Mouse (Mus musculus) embryonic facial prominence, embryonic 15.5 days (tissue): ENCODE data around the gene Tmem33. TPM values are rescaled to one million over a fixed set of nuclear protein-coding genes. Genes with fewer than 3 reads are reported as not detected.

ENCODE experiments used
- ATAC-seq: fragments of 200-750 bp; cut with Nextera tagmentation; 2 replicates; pipeline ENCODE4 v1.8.0; 2017; ENCODE audit warnings: low read depth, moderate TSS enrichment; ENCODE audit not compliant: insufficient number of reproducible peaks, low FRiP score, low TSS enrichment
- H3K27ac ChIP-seq: fragments of 300-500 bp; sonication (generic); replicated peaks from 2 replicates; pipeline ENCODE4 v1.5.1; 2015; ENCODE audit warnings: mild to moderate bottlenecking, inconsistent platforms
- H3K27me3 ChIP-seq: fragments of 300-500 bp; sonication (generic); 2 replicates; pipeline ENCODE4 v1.6.1; 2015; ENCODE audit warnings: inconsistent platforms
- H3K36me3 ChIP-seq: fragments of 300-500 bp; sonication (generic); 2 replicates; pipeline ENCODE4 v1.6.1; 2015; ENCODE audit warnings: mild to moderate bottlenecking, inconsistent platforms
- H3K4me1 ChIP-seq: fragments of 300-500 bp; sonication (generic); 2 replicates; pipeline ENCODE4 v1.6.1; 2015; ENCODE audit warnings: inconsistent platforms
- H3K4me2 ChIP-seq: fragments of 300-500 bp; sonication (generic); replicated peaks from 2 replicates; pipeline ENCODE4 v1.6.1; 2015; ENCODE audit warnings: mild to moderate bottlenecking, inconsistent platforms
- H3K4me3 ChIP-seq: fragments of 300-500 bp; sonication (generic); replicated peaks from 2 replicates; pipeline ENCODE4 v1.5.1; 2015; ENCODE audit warnings: mild to moderate bottlenecking, inconsistent platforms
- H3K9ac ChIP-seq: fragments of 300-500 bp; sonication (generic); 2 replicates; pipeline ENCODE4 v1.6.1; 2015; ENCODE audit warnings: inconsistent platforms
- H3K9me3 ChIP-seq: fragments of 300-500 bp; sonication (generic); replicated peaks from 2 replicates; pipeline ENCODE4 v1.6.1; 2016; ENCODE audit warnings: inconsistent platforms
- WGBS: fragments of 180-500 bp; shearing (Covaris S2); methylation state at CpG from one replicate; pipeline ENCODE4 v1.1.7; 2015; 5-methylcytosine and 5-hydroxymethylcytosine counted together
- polyA plus RNA-seq: library from polyadenylated mRNA; unstranded; fragments of >200 nt; fragmentation: Nextera tagmentation; extraction: Ambion mirVana; gene quantifications from 2 replicates; pipeline ENCODE4 v1.2.1, GENCODE M21; 2015

Tmem33 gene
- polyA plus RNA-seq, 1 experiment from 2014 or later, result 76.1 TPM

- Histone ChIP-seq H3K36me3 (no peaks in the 10 kb centered on the region), H3K4me1 (peaks cover 20% of the 10 kb centered on the region), H3K9ac (no peak overlapping the region), H3K4me2 (no peak overlapping the region), H3K4me3 (no peak overlapping the region), H3K9me3 (no peaks in the 10 kb centered on the region), H3K27me3 (peaks cover 97% of the 10 kb centered on the region), H3K27ac (no peak overlapping the region)
- 47% methylated on average over 7 of the region's 7 CpGs for WGBS
- ATAC-seq, result no peak
Measured at GRCm38 (mm10) chr5:67225758-67226157, 34.6 kb upstream of the Tmem33 start.

GRCm38 (mm10) chr5:67227261-67227660, 33.1 kb upstream of the Tmem33 start:
- no peaks in the 10 kb centered on the region for H3K36me3 ChIP-seq
- H3K9me3 ChIP-seq, result no peaks in the 10 kb centered on the region
- peaks cover 28% of the 10 kb centered on the region for H3K4me1 ChIP-seq
- no peak overlapping the region for H3K27ac ChIP-seq
- WGBS, result 7% methylated on average over 11 of the region's 11 CpGs
- H3K27me3 ChIP-seq, result peaks cover 97% of the 10 kb centered on the region
- H3K4me2 ChIP-seq, result no peak overlapping the region
- no peak overlapping the region for H3K4me3 ChIP-seq
- ATAC-seq, result no peak
- H3K9ac ChIP-seq, result no peak overlapping the region

GRCm38 (mm10) chr5:67227682-67228444, 32.5 kb upstream of the Tmem33 start:
- Histone ChIP-seq H3K4me1 (peaks cover 23% of the 10 kb centered on the region), H3K27me3 (peaks cover 97% of the 10 kb centered on the region), H3K9ac (no peak overlapping the region), H3K4me2 (no peak overlapping the region), H3K9me3 (no peaks in the 10 kb centered on the region), H3K36me3 (no peaks in the 10 kb centered on the region), H3K27ac (no peak overlapping the region), H3K4me3 (0 out of 2 replicates have a peak overlapping the region, but pooled peaks have one; percentile 5)
- WGBS, result 2% methylated on average over 15 of the region's 15 CpGs
- no peak for ATAC-seq

- peaks cover 19% of the 10 kb centered on the region for H3K4me1 ChIP-seq
- ATAC-seq, result no peak
- no peaks in the 10 kb centered on the region for H3K9me3 ChIP-seq
- no peak overlapping the region for H3K4me3 ChIP-seq
- H3K27me3 ChIP-seq, result peaks cover 67% of the 10 kb centered on the region
- 31% methylated on average over 4 of the region's 4 CpGs for WGBS
- no peak overlapping the region for H3K27ac ChIP-seq
- H3K36me3 ChIP-seq, result no peaks in the 10 kb centered on the region
- H3K4me2 ChIP-seq, result no peak overlapping the region
- H3K9ac ChIP-seq, result no peak overlapping the region
Measured at GRCm38 (mm10) chr5:67234682-67235081, 25.7 kb upstream of the Tmem33 start.

GRCm38 (mm10) chr5:67235462-67235861, 24.9 kb upstream of the Tmem33 start:
- 54% methylated on average over 3 of the region's 3 CpGs for WGBS
- peaks cover 59% of the 10 kb centered on the region for H3K27me3 ChIP-seq
- H3K4me3 ChIP-seq, result no peak overlapping the region
- no peaks in the 10 kb centered on the region for H3K9me3 ChIP-seq
- peaks cover 11% of the 10 kb centered on the region for H3K4me1 ChIP-seq
- no peaks in the 10 kb centered on the region for H3K36me3 ChIP-seq
- H3K27ac ChIP-seq, result no peak overlapping the region
- H3K9ac ChIP-seq, result no peak overlapping the region
- H3K4me2 ChIP-seq, result no peak overlapping the region
- no peak for ATAC-seq

- no peak overlapping the region for H3K4me3 ChIP-seq
- no peak overlapping the region for H3K27ac ChIP-seq
- no peaks in the 10 kb centered on the region for H3K36me3 ChIP-seq
- H3K9me3 ChIP-seq, result no peaks in the 10 kb centered on the region
- WGBS, result 89% methylated on average over 3 of the region's 3 CpGs
- H3K4me1 ChIP-seq, result no peaks in the 10 kb centered on the region
- H3K9ac ChIP-seq, result no peak overlapping the region
- ATAC-seq, result no peak
- peaks cover 48% of the 10 kb centered on the region for H3K27me3 ChIP-seq
- no peak overlapping the region for H3K4me2 ChIP-seq
Measured at GRCm38 (mm10) chr5:67236601-67237000, 23.8 kb upstream of the Tmem33 start.

GRCm38 (mm10) chr5:67238303-67238702, 22.1 kb upstream of the Tmem33 start:
- H3K27me3 ChIP-seq, result peaks cover 31% of the 10 kb centered on the region
- H3K4me2 ChIP-seq, result no peak overlapping the region
- H3K4me1 ChIP-seq, result no peaks in the 10 kb centered on the region
- H3K9me3 ChIP-seq, result no peaks in the 10 kb centered on the region
- no peak overlapping the region for H3K27ac ChIP-seq
- H3K4me3 ChIP-seq, result no peak overlapping the region
- ATAC-seq, result no peak
- WGBS, result 0% methylated on average over 1 of the region's 1 CpGs
- no peak overlapping the region for H3K9ac ChIP-seq
- no peaks in the 10 kb centered on the region for H3K36me3 ChIP-seq

- Histone ChIP-seq H3K27me3 (peaks cover 6% of the 10 kb centered on the region; the same call in 1 of the 2 replicates), H3K27ac (no peak overlapping the region), H3K4me1 (no peaks in the 10 kb centered on the region), H3K9ac (no peak overlapping the region), H3K9me3 (no peaks in the 10 kb centered on the region), H3K4me2 (no peak overlapping the region), H3K36me3 (no peaks in the 10 kb centered on the region), H3K4me3 (no peak overlapping the region)
- WGBS, result 46% methylated on average over 6 of the region's 6 CpGs
- ATAC-seq, result no peak
Measured at GRCm38 (mm10) chr5:67241713-67242112, 18.7 kb upstream of the Tmem33 start.

- H3K9ac ChIP-seq, result no peak overlapping the region
- no peaks in the 10 kb centered on the region for H3K4me1 ChIP-seq
- no peak overlapping the region for H3K4me2 ChIP-seq
- H3K36me3 ChIP-seq, result no peaks in the 10 kb centered on the region
- no peak overlapping the region for H3K4me3 ChIP-seq
- no peak overlapping the region for H3K27ac ChIP-seq
- H3K9me3 ChIP-seq, result no peaks in the 10 kb centered on the region
- H3K27me3 ChIP-seq, result peaks cover 6% of the 10 kb centered on the region; the same call in 1 of the 2 replicates
- no peak for ATAC-seq
- WGBS, result 89% methylated on average over 5 of the region's 5 CpGs
Measured at GRCm38 (mm10) chr5:67243231-67243630, 17.1 kb upstream of the Tmem33 start.

GRCm38 (mm10) chr5:67252261-67252660, 8.1 kb upstream of the Tmem33 start:
- no peak overlapping the region for H3K27ac ChIP-seq
- no peak overlapping the region for H3K4me2 ChIP-seq
- H3K9me3 ChIP-seq, result no peaks in the 10 kb centered on the region
- H3K36me3 ChIP-seq, result no peaks in the 10 kb centered on the region
- no peak overlapping the region for H3K4me3 ChIP-seq
- 74% methylated on average over 4 of the region's 4 CpGs for whole genome bisulfite sequencing
- no peak for ATAC-seq
- H3K9ac ChIP-seq, result no peak overlapping the region
- 0 out of 2 replicates have a peak, but pooled peaks cover 5% of the 10 kb centered on the region for H3K27me3 ChIP-seq
- H3K4me1 ChIP-seq, result no peaks in the 10 kb centered on the region

- no peaks in the 10 kb centered on the region for H3K36me3 ChIP-seq
- WGBS, result 60% methylated on average over 8 of the region's 8 CpGs
- 0 out of 2 replicates have a peak, but pooled peaks cover 5% of the 10 kb centered on the region for H3K27me3 ChIP-seq
- H3K9me3 ChIP-seq, result no peaks in the 10 kb centered on the region
- no peak overlapping the region for H3K4me3 ChIP-seq
- H3K4me1 ChIP-seq, result no peaks in the 10 kb centered on the region
- ATAC-seq, result no peak
- no peak overlapping the region for H3K9ac ChIP-seq
- H3K27ac ChIP-seq, result no peak overlapping the region
- no peak overlapping the region for H3K4me2 ChIP-seq
Measured at GRCm38 (mm10) chr5:67255664-67256063, 4.7 kb upstream of the Tmem33 start.

GRCm38 (mm10) chr5:67258473-67258872, 1.9 kb upstream of the Tmem33 start:
- Histone ChIP-seq H3K9ac (no peak overlapping the region), H3K27me3 (no peaks in the 10 kb centered on the region), H3K4me2 (no peak overlapping the region), H3K27ac (no peak overlapping the region), H3K36me3 (no peaks in the 10 kb centered on the region), H3K4me1 (peaks cover 3% of the 10 kb centered on the region; the same call in 1 of the 2 replicates), H3K4me3 (no peak overlapping the region), H3K9me3 (no peaks in the 10 kb centered on the region)
- WGBS, result 74% methylated on average over 9 of the region's 9 CpGs
- no peak for ATAC-seq
